Mouse (Mus musculus): ENCODE data around the gene Fxyd7.

Gene Fxyd7

DNA sequence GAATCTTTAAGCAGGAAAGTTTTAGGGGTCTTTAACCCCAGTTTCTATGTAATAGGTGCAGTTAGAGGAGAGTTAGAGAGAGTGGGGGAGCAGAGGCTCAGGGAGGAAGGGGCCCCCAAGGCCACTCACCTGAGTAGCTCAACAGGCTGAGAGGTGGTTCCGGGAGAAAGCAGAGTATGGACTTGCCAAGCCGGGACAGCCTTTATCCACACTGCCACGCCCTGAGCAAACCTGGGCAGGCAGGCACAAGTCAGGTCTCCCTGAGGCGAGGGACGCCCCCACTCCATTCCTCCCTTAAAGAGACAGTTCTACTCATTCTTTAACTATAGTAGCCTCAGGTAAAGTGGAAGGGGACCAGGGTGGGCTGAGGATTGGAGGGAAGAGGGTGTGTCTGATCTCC is 25.2 kb upstream of the Fxyd7 start, which contains the start of gene Fxyd3:
Gene Fxyd3 (minus strand): TSS at position 213 of the 400 bp plus-strand sequence.
- no peak for DNase-seq (ENCODE audit: low spot score)

DNA sequence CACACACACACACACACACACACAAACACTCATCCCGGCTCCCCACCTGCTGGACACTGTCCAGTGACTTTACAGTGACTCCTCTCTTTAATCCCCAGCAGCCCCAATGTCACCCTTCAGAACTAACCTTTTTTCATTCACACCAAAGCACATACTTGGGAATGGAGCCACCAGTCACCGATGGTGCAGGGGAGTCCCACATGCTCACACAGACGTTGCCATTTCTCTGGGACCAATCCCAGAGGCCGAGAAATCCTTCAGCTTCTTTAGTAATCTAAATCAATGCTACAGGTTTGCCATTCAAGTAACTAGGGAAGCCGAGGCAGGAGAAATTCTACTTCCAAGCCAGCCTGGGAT is 23.4 kb upstream of the Fxyd7 start:
- no peak for DNase-seq (ENCODE audit: low spot score)

DNA sequence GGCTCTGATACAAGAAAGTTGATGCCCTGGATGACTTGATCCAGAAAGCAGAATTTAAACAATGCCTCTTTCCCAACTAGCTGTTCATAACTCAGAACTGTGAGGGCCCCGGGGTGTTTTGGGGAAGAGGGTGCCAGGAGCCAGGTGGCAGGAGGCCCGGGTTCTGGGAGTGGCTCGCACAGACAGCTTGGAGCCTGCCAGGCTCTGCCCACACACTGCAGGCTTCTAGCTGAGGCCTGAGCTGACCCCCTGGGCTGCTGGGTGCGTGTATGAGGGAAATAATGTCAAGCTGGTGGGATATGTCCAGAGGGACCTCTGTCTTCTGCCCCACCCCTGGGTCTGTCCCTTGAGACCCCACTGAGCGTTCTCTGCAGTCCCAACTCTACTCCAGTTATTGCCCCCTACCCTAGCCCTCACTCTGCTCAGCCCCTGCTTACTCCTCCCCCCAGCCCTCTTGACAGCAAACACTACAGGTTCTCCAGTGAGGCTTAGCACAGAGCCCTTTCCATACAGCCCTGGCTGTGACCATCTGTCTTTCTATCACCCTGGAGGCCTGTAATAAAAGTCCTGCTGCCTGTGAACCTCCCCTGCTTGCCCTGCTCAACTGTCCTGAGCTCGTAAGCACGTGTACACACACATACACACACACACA is 22.9 kb upstream of the Fxyd7 start:
- DNase-seq (ENCODE audit: low spot score) = no peak

DNA sequence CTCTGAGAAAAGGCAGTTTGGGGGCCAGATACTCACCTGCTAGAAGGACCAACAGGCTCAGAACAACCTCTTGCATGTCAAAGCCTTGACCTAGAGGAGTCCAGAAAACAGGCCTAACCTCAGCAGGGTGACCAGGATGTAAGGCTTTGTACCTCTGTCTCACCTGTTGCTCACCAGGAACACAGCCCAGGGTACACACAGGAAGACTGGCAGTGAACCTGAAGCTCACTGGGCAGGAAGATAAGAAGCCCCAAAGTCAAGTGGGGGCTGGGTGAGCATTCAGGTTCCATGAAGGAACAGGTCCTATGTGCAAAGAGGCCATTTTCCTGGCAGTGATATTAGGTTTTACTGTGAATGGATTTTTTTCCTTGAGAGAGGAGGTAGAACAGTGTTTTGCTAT is 22.3 kb upstream of the Fxyd7 start:
- no peak for DNase-seq (ENCODE audit: low spot score)

DNA sequence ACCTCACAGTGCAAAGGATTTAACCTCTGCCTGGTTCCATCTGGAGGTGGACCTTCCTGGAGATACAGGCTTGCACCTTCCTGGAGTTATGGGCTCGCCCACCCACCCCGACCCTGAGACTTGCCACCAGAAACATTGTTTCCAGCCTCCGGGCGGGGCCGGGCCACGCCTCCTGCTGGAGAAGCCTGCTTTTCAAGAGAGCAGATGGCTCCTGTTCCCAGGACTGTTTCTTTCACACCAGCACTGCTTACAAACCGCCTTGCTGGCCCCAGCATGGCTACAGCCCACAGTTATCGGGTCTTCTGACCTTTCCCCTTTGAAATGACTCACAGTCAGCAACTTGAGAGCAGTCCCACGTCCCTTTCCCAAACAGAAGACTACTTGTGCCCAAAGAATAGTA is 21.1 kb upstream of the Fxyd7 start:
- no peak for DNase-seq (ENCODE audit: low spot score)

DNA sequence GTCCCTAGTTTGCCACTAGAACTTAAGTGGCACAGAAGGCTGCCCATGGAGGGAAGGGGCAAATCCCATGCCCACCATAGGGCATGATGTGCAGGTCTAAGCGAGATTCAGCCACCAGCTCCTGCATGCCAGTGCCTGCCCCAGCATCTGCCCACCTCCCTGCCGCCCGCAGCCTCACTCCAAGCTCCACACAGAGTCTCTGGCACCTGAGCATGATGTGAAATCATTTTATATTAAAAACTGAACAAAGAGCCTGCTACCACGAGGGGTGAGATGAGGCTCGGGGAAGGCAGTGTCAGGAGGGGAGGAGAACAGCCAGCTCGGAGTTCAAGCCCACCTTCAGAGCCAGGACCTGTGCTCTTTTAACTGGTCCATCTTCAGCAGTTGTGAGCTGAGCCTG is 19.1 kb upstream of the Fxyd7 start:
- no peak for DNase-seq (ENCODE audit: low spot score)

DNA sequence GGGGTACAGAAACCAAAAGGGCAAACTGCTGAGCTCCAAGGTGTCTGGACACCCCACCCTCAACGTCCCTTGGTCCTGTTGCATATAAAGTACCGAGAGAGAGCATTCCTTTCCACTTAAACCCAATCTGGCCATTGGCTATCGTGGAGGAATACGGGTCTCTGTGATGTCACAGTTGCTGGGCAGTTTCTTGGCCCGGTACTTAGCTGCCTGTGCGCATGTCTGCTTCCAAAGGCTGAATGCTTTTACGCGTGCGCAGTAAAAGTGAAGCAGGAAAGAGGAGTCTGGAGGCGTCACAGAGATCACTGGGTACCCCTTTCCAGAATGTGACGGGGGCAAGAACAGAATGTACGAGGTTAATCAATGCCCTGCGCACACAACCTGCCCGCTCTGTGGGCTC is 18.2 kb upstream of the Fxyd7 start:
- DNase-seq (ENCODE audit: low spot score) = no peak

DNA sequence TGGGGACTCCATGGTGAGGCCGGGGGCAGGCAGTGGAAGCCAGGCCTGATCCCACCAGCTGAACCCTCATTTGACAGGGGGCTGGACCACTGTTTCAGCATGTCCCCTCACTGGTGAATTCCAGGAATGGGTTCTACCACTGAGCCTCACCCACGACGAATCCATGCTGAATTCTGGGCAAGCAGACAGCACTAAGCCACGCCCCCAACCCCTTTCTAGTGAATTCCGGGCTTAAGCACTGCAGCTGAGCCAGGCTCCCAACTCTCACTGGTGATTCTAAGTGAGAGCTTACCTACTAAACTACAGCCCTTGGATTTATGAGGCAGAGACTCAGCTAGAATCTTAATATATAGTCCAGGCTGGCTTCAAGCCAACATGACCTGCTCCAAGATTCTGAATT is 16.6 kb upstream of the Fxyd7 start:
- DNase-seq (ENCODE audit: low spot score) = no peak

DNA sequence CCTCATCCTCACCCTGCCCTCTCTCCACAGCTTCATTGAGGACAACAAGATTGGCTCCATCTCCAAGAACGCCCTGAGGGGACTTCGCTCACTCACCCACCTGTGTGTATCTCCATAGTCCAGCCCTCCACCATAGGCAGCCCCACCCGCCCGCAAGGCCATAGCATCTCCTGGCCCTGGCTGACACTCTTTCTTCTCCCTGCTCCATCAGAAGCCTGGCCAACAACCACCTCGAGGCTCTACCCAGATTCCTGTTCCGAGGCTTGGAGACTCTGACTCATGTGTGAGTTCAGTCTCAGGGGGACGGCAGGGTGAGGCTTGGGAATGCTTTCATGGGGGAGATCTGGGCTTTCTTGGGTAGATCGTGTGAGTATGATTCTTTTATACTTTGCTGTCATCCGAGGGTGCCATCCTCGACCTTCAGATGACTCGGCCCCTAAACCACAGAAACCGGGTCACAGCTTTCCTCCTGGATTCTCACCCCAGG is 11.8 kb upstream of the Fxyd7 start:
- DNase-seq (ENCODE audit: low spot score) = no peak

DNA sequence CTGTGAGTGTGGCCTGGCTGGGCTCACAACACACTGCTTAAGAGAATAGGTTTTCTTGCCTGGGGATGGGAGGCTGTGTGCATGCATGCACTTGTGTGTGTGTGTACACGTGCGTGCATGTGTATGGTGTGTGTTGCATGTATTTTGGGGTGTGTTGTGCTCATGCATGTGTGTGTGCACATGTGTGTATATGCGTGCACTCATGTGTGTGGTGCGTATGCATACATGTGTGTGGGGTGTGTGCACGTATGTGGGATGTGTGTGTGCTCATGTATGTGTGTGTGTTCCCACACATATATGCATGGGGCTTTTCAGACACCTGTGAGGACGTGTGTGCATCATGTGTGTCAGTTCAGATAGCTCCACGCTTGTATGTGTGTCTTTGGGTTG is 9.3 kb upstream of the Fxyd7 start:
- DNase-seq (ENCODE audit: low spot score) = no peak

DNA sequence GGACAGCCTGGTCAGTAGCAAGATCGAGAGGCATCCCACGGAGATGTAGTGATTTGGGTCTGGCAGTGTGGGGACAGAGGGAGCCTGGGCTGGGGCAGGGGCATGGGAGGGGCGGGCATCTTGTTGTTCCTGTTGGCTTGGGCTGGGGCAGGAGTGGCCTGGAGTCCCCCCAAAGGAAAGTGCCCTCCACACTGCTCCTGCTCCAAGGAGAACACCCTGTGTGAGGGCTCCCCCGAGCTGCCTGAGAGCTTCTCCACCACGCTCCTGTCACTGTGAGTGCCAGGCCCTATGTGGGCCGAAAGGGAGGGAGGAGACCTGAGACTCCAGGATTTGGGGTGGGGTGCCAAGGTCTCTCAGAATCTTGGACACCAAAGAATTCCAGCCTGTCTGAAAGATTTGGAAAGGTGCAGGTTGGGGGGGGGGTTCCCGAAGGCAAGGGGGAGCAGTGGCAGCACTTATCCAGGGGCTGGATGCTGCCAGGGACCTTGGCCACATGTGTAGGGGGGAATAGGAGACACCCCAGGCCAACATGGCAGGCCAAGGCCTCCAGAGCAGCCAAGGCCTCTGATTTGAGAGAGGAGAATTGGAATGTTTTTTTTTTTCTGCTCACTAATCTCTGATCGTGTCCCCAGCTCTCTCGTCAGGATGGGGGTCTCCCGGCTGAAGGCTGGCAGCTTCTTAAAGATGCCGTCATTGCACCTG is 8.8 kb upstream of the Fxyd7 start:
- no peak for DNase-seq (ENCODE audit: low spot score)

DNA sequence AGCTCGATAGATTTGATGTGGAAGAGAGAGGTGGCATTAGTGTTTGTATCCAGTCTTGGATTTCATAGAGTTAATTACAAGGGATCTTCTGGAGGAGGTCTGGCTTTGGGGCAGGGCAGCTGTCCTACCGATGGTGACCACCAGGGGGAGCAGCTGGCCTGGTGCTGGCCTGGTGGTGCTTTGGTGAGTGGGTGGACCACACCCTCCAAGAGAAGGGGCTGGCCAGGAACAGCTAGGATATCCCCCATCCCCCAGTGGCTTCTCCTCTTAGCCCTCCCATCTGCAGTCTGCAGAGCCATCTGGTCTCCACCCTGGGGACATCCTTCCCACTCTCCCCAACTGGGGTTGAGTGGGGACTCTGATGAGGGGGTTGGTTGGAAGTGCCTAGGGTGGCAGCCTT is 7.8 kb upstream of the Fxyd7 start, which contains the start of gene Lgi4:
Gene Lgi4 (plus strand): TSS at position 235 of the 400 bp plus-strand sequence.
- peak; percentile 82 for DNase-seq (ENCODE audit: low spot score)

DNA sequence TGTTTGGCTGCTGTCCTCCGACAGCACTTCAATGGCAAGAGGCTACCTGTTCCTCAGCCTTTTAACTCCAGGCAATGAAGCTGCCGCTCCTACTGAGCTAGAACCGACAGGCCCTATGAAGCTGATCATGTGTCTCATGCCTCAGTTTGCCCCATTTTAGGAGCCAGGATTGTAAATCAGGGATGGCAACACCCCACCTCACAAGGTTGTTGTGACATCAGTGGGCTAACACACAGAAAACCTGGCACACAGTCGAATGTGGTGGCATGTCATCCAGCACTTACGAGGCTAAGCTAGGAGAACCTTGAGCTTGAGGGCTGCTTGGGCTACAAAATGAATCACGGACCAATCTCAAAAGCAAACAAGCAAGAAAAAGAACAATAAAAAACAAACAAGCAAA is 6.9 kb upstream of the Fxyd7 start:
- no peak for DNase-seq (ENCODE audit: low spot score)

DNA sequence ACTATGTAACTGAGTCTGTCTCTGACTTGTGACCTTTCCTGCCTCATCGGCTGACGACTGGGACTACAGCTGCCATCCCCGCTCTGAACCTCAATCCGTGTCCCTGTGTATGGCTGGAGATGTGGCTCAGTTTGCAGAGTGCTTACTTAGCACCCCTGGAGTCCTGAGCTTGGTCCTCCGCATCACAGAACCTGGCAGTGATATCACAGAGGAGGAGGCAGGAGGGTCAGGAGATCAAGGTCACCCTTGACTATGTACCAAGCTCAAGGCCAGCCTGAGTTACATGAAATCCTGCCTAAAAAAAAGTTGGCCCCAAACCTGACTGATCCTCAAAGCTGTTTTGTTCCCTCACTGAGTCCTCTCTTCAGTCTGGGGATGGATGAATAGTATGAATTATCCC is 6.5 kb upstream of the Fxyd7 start:
- DNase-seq (ENCODE audit: low spot score) = no peak

DNA sequence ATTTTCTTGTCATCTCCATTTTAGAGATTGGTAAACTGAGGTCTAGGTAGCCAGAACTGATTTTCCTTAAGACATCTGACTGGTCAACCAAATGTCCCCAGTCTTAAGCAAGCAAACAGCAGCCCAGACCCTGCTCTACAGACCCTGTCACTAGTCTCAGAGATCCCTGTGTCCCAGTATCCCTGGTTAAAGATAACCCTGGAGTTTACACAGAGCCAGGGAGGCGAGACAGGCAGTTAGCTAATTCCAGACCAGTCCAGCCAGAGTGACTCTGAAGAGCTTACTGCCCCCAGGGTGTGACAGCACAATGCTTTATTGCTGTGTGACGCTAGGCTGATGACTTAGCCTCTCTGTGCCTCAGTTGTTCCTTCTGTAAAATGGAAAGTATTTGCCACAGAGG is 5.8 kb upstream of the Fxyd7 start, which contains the start of gene Fxyd1:
Gene Fxyd1 (minus strand): TSS at position 129 of the 400 bp plus-strand sequence.
- DNase-seq (ENCODE audit: low spot score) = no peak

DNA sequence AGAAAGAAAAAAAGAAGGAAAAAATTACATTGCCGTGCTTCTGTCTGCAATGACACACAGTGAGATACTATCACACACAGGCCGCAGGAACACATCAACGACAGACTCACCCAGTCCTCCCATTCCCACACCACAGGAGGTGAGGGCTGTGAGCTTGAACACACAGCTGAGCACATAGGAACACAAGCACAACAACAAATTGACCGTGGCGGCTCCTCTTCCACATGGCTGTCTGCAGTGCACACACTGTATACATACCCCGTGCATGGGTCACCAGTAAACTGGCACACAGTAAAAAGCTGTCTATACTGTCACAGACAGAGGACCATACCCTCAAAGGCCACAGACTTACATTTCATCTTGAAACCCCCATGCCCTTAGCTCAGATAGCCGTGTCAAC is 5.2 kb upstream of the Fxyd7 start:
- DNase-seq (ENCODE audit: low spot score) = no peak

DNA sequence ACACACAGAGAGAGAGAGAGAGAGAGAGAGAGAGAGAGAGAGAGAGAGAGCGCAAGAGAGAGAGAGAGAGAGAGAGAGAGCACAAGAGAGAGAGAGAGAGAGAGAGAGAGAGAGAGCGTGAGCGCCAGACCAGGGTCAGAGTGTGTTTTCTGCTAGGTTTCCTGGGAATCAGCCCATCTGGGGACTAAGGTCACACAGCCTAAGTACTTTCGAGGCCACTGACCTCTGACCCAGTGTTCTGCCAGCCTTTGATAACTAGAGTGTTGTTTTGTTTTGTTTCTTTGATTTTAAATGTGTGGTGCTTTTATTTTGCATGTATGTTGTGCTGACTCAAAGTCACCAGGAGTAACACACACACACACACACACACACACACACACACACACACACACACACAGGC is 4.6 kb upstream of the Fxyd7 start:
- peak; percentile 51 for DNase-seq (ENCODE audit: low spot score)

DNA sequence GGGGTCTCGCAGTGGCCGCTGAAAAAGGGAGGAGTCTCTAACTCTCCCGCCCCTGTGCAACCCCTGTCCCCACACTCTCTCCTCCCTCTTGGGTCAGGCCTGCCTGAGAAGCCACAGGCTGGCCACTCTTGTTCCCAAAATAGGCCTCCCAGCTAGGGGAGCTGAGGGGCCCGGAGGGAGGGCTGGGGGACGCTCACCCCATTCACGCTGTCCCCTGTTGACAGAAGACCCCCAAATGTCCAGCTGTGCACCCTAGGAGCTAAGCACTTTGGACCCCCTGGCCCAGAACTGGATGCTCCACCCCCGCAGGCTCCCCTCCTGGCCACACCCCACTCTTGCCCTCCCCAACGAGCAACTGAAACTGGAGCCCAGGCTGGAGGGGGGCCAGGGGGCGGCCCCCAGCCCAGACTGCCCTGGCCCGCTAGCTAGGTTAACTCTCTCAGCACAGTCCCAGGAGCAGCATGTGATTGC is 4.1 kb upstream of the Fxyd7 start:
- peak; percentile 62 for DNase-seq (ENCODE audit: low spot score)

DNA sequence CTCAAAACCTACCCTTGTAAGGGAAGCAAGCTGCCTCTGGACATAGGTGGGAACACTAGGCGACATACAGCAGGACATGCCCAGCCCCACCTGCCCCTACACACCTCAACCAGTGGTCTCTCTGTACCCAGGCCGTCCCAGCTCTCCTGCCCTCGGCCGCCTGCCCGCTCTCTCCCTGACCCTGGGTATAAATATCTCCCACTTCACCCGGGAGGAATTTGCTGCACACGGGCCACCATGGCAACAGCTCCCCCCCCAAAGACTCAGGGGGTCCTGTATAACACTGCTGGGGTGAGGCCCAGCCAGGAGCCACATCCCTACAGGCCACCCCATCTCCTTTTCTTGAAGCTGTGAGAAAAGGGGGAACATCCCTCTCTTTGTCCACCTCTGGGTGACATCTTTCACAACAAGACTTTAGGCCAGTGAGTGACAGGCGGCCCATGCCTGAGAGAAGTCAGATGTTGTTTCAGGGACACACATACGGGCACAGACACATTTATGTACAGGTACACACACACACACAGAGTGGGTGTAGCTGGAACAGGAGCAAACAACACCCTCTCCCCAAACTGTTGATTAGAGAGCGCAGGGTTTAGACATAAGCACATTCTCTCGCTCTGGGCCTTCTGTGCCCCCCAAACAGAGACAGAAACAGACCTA is 3.5 kb upstream of the Fxyd7 start:
- DNase-seq (ENCODE audit: low spot score) = no peak

DNA sequence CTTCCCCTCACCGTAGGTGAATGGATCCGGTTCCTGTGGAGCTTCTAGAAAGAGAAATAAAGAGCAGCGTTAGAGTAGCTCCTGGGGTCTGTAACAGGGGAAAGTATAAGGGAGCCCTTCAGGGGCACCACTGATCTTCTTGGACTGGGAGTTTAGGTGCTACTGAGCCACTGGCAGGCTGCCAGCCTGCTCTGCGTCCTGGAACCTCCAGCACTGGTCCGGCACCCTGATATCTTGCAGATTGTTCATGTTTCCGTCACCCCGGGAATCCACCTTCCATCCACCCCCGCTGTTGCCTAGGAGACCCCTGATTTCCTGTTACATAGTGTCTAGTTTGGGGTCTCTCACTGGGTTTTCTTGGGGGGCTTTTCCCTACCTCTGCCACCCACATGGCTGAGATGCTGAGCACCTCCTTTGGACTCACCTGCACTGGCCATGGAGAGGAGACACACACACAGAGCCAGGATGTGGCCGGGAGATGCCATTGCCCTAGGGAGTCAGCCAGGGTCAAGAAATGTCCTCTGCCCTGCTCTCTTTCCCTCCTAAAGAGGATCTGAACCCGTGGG is 2.7 kb upstream of the Fxyd7 start:
- no peak for DNase-seq (ENCODE audit: low spot score)

DNA sequence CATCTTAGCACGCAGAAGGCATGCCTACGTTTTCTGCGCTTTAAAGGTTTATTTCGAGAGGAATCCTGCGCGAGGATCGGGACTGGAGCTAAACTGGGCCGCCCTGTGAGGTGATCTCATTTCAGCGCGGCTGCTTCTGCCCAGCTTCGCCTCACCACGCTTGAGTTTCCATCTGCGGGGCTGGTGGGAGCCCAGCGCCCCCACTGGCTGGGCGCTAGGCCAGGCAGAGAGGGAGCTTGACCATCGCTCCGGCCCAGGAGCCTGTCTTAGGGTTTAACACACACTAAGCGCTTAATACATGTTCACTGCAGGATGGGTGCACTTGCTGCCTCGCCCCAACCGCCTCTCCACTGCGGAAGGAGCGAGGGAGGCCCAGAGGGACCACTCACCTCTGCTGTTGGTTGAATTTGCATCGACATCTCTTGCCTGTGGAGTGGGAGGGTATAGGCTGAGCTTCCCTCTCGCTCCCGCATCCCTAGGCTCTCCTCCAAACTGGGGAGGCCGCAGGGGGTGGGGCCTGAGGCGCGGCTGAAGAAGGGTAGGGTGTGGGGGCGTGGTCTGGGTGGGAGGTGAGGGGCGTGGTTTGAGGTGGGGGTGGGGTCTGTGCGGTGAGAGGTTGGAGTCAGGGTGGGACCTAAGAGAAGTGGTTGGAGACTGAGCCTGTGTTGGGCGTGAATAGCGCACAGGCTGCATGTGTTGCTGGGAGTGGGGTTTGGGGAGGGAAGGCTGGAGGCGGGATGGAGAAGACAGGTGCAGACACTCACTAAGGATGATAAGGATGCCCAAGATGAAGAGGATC is 1.6 kb upstream of the Fxyd7 start:
- peak; percentile 58 for DNase-seq (ENCODE audit: low spot score)

DNA sequence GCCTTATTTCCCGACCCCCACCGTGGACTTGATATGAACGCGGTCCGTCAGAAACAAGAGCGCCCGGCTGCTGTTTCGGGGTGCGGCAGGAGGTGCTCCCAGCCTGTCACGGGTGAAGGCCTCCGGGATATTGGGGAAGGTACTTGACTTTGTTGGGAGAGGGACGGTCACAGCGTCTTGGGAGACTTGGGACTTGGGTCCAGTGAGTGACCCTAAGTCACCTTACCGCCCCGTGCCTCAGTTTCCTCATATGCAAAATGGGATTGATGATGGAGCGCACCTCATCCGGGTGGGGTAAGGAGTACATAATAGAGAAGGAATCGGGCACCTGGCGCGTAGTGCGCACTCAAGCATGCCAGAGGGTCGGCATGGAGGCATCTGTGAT is 976 bp upstream of the Fxyd7 start:
- DNase-seq (ENCODE audit: low spot score) = no peak
